Mouse (Mus musculus) forebrain, embryonic 12.5 days (tissue): ENCODE measurements at regions not wholly inside any gene's neighbourhood (a gene's known extent, or its start where the extent isn't known, plus 50 kb on each side); places are given as distances from the start of the nearest gene placed in this dataset.

Experiments used
- ATAC-seq: fragments of 200-750 bp; cut with Nextera tagmentation; 2 replicates; pipeline ENCODE4 v1.8.0; 2017; ENCODE audit warnings: moderate TSS enrichment; ENCODE audit not compliant: low FRiP score
- H3K27ac ChIP-seq: fragments of 300-500 bp; sonication (generic); 2 replicates; pipeline ENCODE4 v1.5.1; 2016; ENCODE audit warnings: mild to moderate bottlenecking
- H3K27me3 ChIP-seq: fragments of 300-500 bp; sonication (generic); 2 replicates; pipeline ENCODE4 v1.6.1; 2016; ENCODE audit warnings: mild to moderate bottlenecking
- H3K36me3 ChIP-seq: fragments of 300-500 bp; sonication (generic); replicated peaks from 2 replicates; pipeline ENCODE4 v1.6.1; 2016; ENCODE audit warnings: mild to moderate bottlenecking
- H3K4me1 ChIP-seq: fragments of 300-500 bp; sonication (generic); 2 replicates; pipeline ENCODE4 v1.6.1; 2016
- H3K4me2 ChIP-seq: fragments of 300-500 bp; sonication (generic); 2 replicates; pipeline ENCODE4 v1.6.1; 2016; ENCODE audit warnings: mild to moderate bottlenecking, moderate library complexity
- H3K4me3 ChIP-seq: fragments of 300-500 bp; sonication (generic); replicated peaks from 2 replicates; pipeline ENCODE4 v1.5.1; 2016; ENCODE audit warnings: mild to moderate bottlenecking
- H3K9ac ChIP-seq: fragments of 300-500 bp; sonication (generic); 2 replicates; pipeline ENCODE4 v1.6.1; 2016; ENCODE audit warnings: mild to moderate bottlenecking
- H3K9me3 ChIP-seq: fragments of 300-500 bp; sonication (generic); 2 replicates; pipeline ENCODE4 v1.6.1; 2016
- WGBS: fragments of 180-500 bp; shearing (Covaris S2); methylation state at CpG from one replicate; pipeline ENCODE4 v1.1.7; 2016; 5-methylcytosine and 5-hydroxymethylcytosine counted together

DNA sequence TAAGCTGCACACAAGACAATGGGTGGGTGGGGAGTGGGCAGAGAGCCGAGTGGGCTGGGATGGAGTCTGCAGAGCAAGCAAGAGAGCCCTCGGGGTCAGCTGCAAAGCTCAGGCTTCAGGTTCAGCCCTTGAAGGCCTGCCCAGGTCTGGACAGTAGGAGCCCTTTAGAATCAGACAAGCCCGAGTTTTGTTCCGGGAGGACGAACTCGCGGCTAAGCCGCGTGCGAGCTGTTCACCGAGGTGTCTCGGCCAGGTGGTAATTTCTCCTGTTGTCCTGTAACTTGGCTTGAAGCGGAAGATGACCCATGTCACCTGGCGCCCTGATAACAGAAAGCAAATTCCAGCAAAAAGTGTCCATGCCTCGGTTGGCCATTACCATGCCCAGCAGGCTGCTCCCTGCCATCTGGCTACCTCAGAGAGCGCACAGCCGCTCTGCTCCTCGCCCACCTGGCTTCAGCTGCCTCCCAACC, 121.0 kb upstream of the 1700016C15Rik start:
- Histone ChIP-seq H3K4me1 (peaks cover 19% of the 10 kb centered on the region), H3K27me3 (no peaks in the 10 kb centered on the region), H3K9ac (no peak overlapping the region), H3K4me2 (no peak overlapping the region), H3K4me3 (no peak overlapping the region), H3K36me3 (no peaks in the 10 kb centered on the region), H3K27ac (no peak overlapping the region), H3K9me3 (no peaks in the 10 kb centered on the region)
- WGBS: 88% methylated on average over 18 of the region's 18 CpGs
- no peak for ATAC-seq

GRCm38 (mm10) chr1:177609226-177609625, 120.4 kb upstream of the 1700016C15Rik start:
- no peaks in the 10 kb centered on the region for H3K36me3 ChIP-seq
- H3K4me2 ChIP-seq: no peak overlapping the region
- no peaks in the 10 kb centered on the region for H3K27me3 ChIP-seq
- H3K27ac ChIP-seq: no peak overlapping the region
- H3K9ac ChIP-seq: no peak overlapping the region
- H3K4me3 ChIP-seq: no peak overlapping the region
- ATAC-seq: no peak
- H3K4me1 ChIP-seq: peaks cover 19% of the 10 kb centered on the region
- 79% methylated on average over 2 of the region's 2 CpGs for WGBS
- H3K9me3 ChIP-seq: no peaks in the 10 kb centered on the region

- H3K4me1 ChIP-seq: peaks cover 19% of the 10 kb centered on the region
- H3K9me3 ChIP-seq: no peaks in the 10 kb centered on the region
- no peak overlapping the region for H3K9ac ChIP-seq
- no peaks in the 10 kb centered on the region for H3K36me3 ChIP-seq
- H3K4me2 ChIP-seq: no peak overlapping the region
- 78% methylated on average over 5 of the region's 5 CpGs for WGBS
- H3K4me3 ChIP-seq: no peak overlapping the region
- no peak for ATAC-seq
- H3K27me3 ChIP-seq: no peaks in the 10 kb centered on the region
- no peak overlapping the region for H3K27ac ChIP-seq
Observed at GRCm38 (mm10) chr1:177609683-177610082, 119.9 kb upstream of the 1700016C15Rik start.

- H3K4me3 ChIP-seq: no peak overlapping the region
- H3K36me3 ChIP-seq: no peaks in the 10 kb centered on the region
- 81% methylated on average over 2 of the region's 2 CpGs for WGBS
- H3K27me3 ChIP-seq: 0 out of 2 replicates have a peak, but pooled peaks cover 3% of the 10 kb centered on the region
- no peak overlapping the region for H3K27ac ChIP-seq
- H3K9ac ChIP-seq: no peak overlapping the region
- H3K4me1 ChIP-seq: peaks cover 19% of the 10 kb centered on the region
- no peak overlapping the region for H3K4me2 ChIP-seq
- no peaks in the 10 kb centered on the region for H3K9me3 ChIP-seq
- ATAC-seq: no peak
Observed at GRCm38 (mm10) chr1:177610156-177610555, 119.5 kb upstream of the 1700016C15Rik start.

- 51% methylated on average over 7 of the region's 7 CpGs for WGBS
- Histone ChIP-seq H3K9ac (no peak overlapping the region), H3K4me3 (no peak overlapping the region), H3K4me2 (no peak overlapping the region), H3K27me3 (0 out of 2 replicates have a peak, but pooled peaks cover 3% of the 10 kb centered on the region), H3K4me1 (peaks cover 13% of the 10 kb centered on the region; the same call in 1 of the 2 replicates), H3K36me3 (no peaks in the 10 kb centered on the region), H3K9me3 (no peaks in the 10 kb centered on the region), H3K27ac (no peak overlapping the region)
- no peak for ATAC-seq
Observed at GRCm38 (mm10) chr1:177612546-177612945, 117.1 kb upstream of the 1700016C15Rik start.

GRCm38 (mm10) chr1:177615609-177616008, 114.0 kb upstream of the 1700016C15Rik start:
- Histone ChIP-seq H3K4me3 (no peak overlapping the region), H3K27ac (no peak overlapping the region), H3K9me3 (no peaks in the 10 kb centered on the region), H3K9ac (no peak overlapping the region), H3K4me1 (peaks cover 7% of the 10 kb centered on the region; the same call in 1 of the 2 replicates), H3K36me3 (no peaks in the 10 kb centered on the region), H3K4me2 (no peak overlapping the region), H3K27me3 (peaks cover 3% of the 10 kb centered on the region; the same call in 1 of the 2 replicates)
- 96% methylated on average over 9 of the region's 9 CpGs for WGBS
- ATAC-seq: no peak

GRCm38 (mm10) chr1:177616335-177617239, 113.0 kb upstream of the 1700016C15Rik start:
- H3K4me2 ChIP-seq: no peak overlapping the region
- 84% methylated on average over 24 of the region's 24 CpGs for WGBS
- H3K9ac ChIP-seq: no peak overlapping the region
- H3K9me3 ChIP-seq: no peaks in the 10 kb centered on the region
- H3K4me1 ChIP-seq: peaks cover 7% of the 10 kb centered on the region; the same call in 1 of the 2 replicates
- peaks cover 3% of the 10 kb centered on the region; the same call in 1 of the 2 replicates for H3K27me3 ChIP-seq
- no peaks in the 10 kb centered on the region for H3K36me3 ChIP-seq
- no peak overlapping the region for H3K27ac ChIP-seq
- no peak overlapping the region for H3K4me3 ChIP-seq
- no peak for ATAC-seq

- no peak overlapping the region for H3K4me3 ChIP-seq
- H3K4me2 ChIP-seq: no peak overlapping the region
- H3K36me3 ChIP-seq: no peaks in the 10 kb centered on the region
- 87% methylated on average over 15 of the region's 15 CpGs for WGBS
- peaks cover 17% of the 10 kb centered on the region for H3K4me1 ChIP-seq
- H3K27ac ChIP-seq: no peak overlapping the region
- no peaks in the 10 kb centered on the region for H3K9me3 ChIP-seq
- no peak overlapping the region for H3K9ac ChIP-seq
- ATAC-seq: no peak
- H3K27me3 ChIP-seq: no peaks in the 10 kb centered on the region; the same call in 1 of the 2 replicates
Observed at GRCm38 (mm10) chr1:177620501-177621099, 109.0 kb upstream of the 1700016C15Rik start.

DNA sequence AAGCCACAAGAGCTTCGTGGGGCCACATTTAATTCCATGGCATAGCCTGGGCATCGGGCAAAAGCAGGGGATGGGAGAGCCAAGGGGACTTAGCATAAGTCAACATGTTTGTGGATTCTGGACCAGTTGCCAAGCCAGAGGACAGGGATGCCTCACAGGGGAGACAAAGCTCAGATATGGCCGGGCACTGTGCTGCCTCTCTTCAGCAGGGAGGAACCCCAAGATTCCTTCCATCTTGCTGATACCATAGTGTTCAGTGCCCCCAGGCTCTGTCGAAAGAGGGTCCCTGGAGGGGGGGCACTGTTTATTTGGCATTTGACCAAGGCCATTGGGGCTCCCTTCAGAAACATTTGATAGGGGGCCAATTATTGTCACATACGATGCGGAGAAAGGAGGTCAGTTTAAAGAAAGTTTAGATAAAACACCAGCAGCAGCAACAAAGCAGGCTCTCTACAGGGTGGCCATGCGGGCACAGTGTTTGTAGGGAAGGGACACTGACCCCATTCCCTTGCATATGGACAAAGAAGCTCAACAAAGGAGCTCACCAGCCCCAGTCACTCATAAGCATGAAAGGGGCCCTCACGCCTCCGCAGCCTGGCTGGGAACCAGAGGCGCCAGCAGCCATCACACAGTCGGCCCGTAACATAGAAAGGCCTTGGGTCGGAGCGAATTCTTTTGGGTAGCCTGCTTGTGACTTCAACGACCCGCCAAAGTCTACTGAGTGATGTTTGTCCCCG, 107.6 kb upstream of the 1700016C15Rik start:
- Histone ChIP-seq H3K4me3 (no peak overlapping the region), H3K4me2 (no peak overlapping the region), H3K4me1 (peaks cover 17% of the 10 kb centered on the region), H3K27me3 (no peaks in the 10 kb centered on the region; the same call in 1 of the 2 replicates), H3K27ac (no peak overlapping the region), H3K9ac (no peak overlapping the region), H3K36me3 (no peaks in the 10 kb centered on the region), H3K9me3 (no peaks in the 10 kb centered on the region)
- WGBS: 49% methylated on average over 17 of the region's 17 CpGs
- ATAC-seq: peak; percentile 40

DNA sequence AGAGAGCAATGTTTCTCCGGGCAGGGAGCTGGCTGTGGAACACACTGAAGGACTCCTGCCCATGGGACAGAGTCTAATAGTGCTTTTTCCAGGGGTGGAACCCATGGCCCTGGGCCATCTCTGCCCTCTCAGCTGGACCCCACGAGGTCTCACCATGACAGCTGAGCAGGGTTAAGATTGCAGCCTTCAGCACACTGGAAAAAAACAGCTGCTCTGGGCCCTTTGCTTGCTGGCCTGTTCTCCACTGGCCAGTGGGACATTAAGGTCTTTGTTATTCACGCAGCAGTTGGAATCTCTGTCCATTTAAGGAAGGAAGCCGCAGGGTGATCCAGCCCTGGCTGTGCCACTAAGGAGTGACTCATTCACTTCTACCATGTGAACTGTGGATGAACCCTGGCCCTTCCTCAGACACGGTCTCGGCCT, 106.3 kb upstream of the 1700016C15Rik start:
- H3K9me3 ChIP-seq: no peaks in the 10 kb centered on the region
- peaks cover 17% of the 10 kb centered on the region for H3K4me1 ChIP-seq
- WGBS: 60% methylated on average over 6 of the region's 6 CpGs
- no peaks in the 10 kb centered on the region for H3K36me3 ChIP-seq
- no peak overlapping the region for H3K4me3 ChIP-seq
- no peak overlapping the region for H3K4me2 ChIP-seq
- ATAC-seq: no peak; the same call in 1 of the 2 replicates
- no peak overlapping the region for H3K27ac ChIP-seq
- H3K9ac ChIP-seq: no peak overlapping the region
- peaks cover 2% of the 10 kb centered on the region; the same call in 1 of the 2 replicates for H3K27me3 ChIP-seq

DNA sequence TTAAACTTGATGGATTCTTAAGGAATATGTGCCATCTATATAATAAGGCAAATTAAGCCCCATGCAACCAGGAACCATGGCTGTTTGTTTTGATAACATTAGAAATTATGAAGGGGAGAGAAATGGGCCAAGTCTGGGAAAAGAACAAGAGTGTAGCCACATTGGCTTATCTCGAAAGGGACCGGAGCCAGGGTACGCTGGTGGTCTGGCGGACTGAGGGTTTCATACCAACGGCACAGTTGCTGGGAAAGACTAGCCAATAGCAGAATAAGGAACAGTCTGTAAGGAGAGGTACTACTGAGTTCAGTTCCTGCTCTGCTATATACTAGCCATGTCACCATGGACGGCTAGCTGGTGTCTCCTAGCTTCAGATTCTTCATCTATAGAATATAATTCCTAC, 105.9 kb upstream of the 1700016C15Rik start:
- H3K27ac ChIP-seq: no peak overlapping the region
- peaks cover 17% of the 10 kb centered on the region for H3K4me1 ChIP-seq
- H3K4me2 ChIP-seq: no peak overlapping the region
- no peaks in the 10 kb centered on the region for H3K9me3 ChIP-seq
- H3K27me3 ChIP-seq: peaks cover 3% of the 10 kb centered on the region; the same call in 1 of the 2 replicates
- no peak for ATAC-seq
- WGBS: 83% methylated on average over 6 of the region's 6 CpGs
- no peak overlapping the region for H3K9ac ChIP-seq
- no peak overlapping the region for H3K4me3 ChIP-seq
- no peaks in the 10 kb centered on the region for H3K36me3 ChIP-seq

DNA sequence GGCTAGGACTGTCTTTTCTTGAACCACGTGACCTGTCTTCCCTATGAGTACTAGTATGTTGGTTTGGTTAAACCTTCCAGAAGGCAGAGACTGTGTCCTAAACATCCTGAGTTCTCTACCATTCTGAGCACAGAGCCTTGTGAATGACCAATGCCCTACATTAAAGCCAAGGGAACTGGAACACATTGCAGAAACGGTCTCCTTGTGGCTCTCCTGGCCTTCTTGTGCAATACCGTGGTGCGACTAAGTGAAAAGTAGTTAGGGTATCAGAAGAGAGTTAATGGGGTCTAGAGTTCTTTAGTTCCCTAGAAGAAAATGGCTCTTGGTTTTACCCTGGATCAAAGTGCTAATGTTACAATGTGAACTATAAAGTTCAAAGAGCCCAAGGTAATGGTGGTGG, 101.8 kb upstream of the 1700016C15Rik start:
- no peak overlapping the region for H3K27ac ChIP-seq
- H3K4me2 ChIP-seq: no peak overlapping the region
- H3K9ac ChIP-seq: no peak overlapping the region
- H3K4me1 ChIP-seq: peaks cover 6% of the 10 kb centered on the region
- 96% methylated on average over 4 of the region's 4 CpGs for WGBS
- no peaks in the 10 kb centered on the region for H3K9me3 ChIP-seq
- no peak overlapping the region for H3K4me3 ChIP-seq
- ATAC-seq: no peak
- H3K36me3 ChIP-seq: no peaks in the 10 kb centered on the region
- 0 out of 2 replicates have a peak, but pooled peaks cover 3% of the 10 kb centered on the region for H3K27me3 ChIP-seq
